Mouse (Mus musculus) testis, adult 2 months (tissue): ENCODE results near the gene Gm26620.

Experiments
- CTCF ChIP-seq: fragments of 200-500 bp; IDR thresholded peaks from 2 replicates; pipeline ENCODE4 v1.5.1; 2012; ENCODE audit warnings: low read depth, mild to moderate bottlenecking, inconsistent platforms, low read length, moderate library complexity; ENCODE audit not compliant: control insufficient read depth, insufficient read depth, insufficient replicate concordance
- POLR2A ChIP-seq: fragments of 200-500 bp; IDR thresholded peaks from 2 replicates; pipeline ENCODE4 v1.6.1; 2012; ENCODE audit warnings: low read depth, mild to moderate bottlenecking, inconsistent platforms, low read length, moderate library complexity; ENCODE audit not compliant: control insufficient read depth

GRCm38 (mm10) chr1:170863033-170863432 is 21.8 kb upstream of the Gm26620 start:
- TF ChIP-seq CTCF, result no peak
- no peak for TF ChIP-seq POLR2A
